Mouse (Mus musculus) erythroblast, embryonic 14.5 days (primary cell): ENCODE data around the gene Cacnb3.

ENCODE experiments used
- GATA1 ChIP-seq: IDR thresholded peaks from 2 replicates; pipeline ENCODE4 v1.6.1; 2012; ENCODE audit warnings: low read length, inconsistent platforms, mixed read lengths
- TAL1 ChIP-seq: IDR thresholded peaks from 3 replicates; pipeline ENCODE4 v1.6.1; 2012; ENCODE audit warnings: low read length, inconsistent platforms, mixed read lengths

DNA sequence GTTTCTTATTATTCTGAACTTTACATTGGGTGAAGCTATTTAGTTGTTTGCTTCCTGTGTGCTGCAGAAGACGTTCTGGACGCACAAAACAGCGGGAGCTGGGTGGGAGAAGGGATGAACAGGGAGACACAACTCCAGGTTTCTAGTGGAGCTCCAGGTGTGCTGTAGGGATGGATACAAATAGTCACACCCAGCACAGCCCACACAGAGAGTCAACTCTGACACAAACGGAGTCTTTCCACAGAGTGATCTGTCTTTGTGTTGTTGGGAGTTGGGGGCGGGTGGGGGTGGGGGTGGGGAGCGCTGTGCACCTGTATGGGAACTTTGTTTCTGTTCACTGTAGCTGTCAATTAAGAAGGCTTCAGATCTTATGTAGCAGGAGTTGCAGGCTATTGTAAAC lies 7.9 kb upstream of the Cacnb3 start:
- TF ChIP-seq GATA1 (no peak), TAL1 (no peak)
